Mouse (Mus musculus) liver, postnatal 0 days (tissue): ENCODE measurements around the gene Sh3tc1.

Source experiments
- CTCF ChIP-seq: sonication (generic); IDR thresholded peaks from 2 replicates; pipeline ENCODE4 v1.5.1; 2016; ENCODE audit warnings: antibody characterized with exemption, low read depth
- EP300 ChIP-seq: IDR thresholded peaks from 2 replicates; pipeline ENCODE4 v1.6.1; 2016; ENCODE audit warnings: antibody characterized with exemption, low read depth, mild to moderate bottlenecking

- TF ChIP-seq CTCF = no peak
- TF ChIP-seq EP300 = no peak
These were observed 11.3 kb downstream of the Sh3tc1 start for GRCm38 (mm10) chr5:35728344-35728956.
